Mouse (Mus musculus): ENCODE data around the gene Hdgfl3. TPM values are rescaled to one million over a fixed set of nuclear protein-coding genes. Genes with fewer than 3 reads are reported as not detected.
A peak's percentile ranks its signal among the peaks of the same experiment; 100 is the strongest.

Gene Hdgfl3
- polyA plus RNA-seq, 1 experiment from 2014 or later = 54.4 TPM

DNA sequence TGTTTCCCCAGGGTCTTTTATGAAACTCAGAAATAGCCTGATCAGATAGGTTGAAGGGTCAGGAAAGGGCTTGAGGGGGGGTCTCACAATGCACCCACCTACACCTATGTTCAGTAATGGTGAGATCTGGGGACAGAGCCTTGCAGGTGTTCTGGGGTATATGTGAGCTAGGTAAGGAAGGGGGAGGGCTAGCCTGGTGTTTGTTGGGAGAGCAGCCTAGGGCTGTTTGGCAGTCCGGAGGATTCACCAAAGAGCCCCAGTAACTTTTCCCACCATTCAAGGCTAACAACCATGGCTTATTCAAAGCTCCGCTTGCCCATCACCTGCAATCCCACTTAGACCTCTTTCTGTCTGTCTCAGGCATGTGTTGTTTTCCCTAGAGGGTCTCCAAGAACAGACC is 72.8 kb downstream of the Hdgfl3 start:
- Histone ChIP-seq H3K36me3 (ENCODE audit: control insufficient read depth, insufficient read depth) (no peaks in the 10 kb centered on the region), H3K9ac (replicated peaks; ENCODE audit: low read depth, low read length) (no peak overlapping the region), H3K9me3 (ENCODE audit: control insufficient read depth, low read length) (no peaks in the 10 kb centered on the region), H3K27me3 (replicated peaks; ENCODE audit: control insufficient read depth, insufficient read depth, low read length) (peaks cover 3% of the 10 kb centered on the region; the same call in 1 of the 2 replicates), H3K4me3 (replicated peaks; ENCODE audit: low read length) (no peak overlapping the region), H3K4me2 (ENCODE audit: low read length) (no peak overlapping the region), H3K27ac (ENCODE audit: low read length) (no peak overlapping the region), H3K4me1 (replicated peaks; ENCODE audit: control insufficient read depth, insufficient read depth, low read length) (peaks cover 12% of the 10 kb centered on the region)
- ATAC-seq = no peak
- WGBS = 81% methylated on average over 2 of the region's 2 CpGs

DNA sequence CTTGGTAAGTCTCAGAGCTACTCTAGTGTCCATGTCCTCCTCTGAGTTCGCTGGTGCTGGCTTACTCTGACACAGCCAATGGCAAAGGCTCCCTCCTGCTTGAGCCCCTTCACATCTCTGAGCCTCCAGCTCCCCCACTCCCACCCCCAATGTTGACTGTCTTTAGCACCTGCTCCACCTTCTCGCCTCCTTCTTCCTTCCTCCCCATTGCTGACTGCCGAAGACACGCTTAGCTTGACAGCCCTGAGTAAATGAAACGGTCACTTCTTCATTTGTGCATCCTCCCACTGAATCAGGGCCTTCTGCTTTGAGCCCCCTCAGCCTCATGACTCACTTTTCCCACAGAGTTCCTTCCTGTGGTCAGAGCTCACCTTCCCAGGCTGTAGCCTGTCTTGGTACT is 73.3 kb downstream of the Hdgfl3 start:
- Histone ChIP-seq H3K36me3 (ENCODE audit: control insufficient read depth, insufficient read depth) (no peaks in the 10 kb centered on the region), H3K9ac (replicated peaks; ENCODE audit: low read depth, low read length) (no peak overlapping the region), H3K4me2 (ENCODE audit: low read length) (no peak overlapping the region), H3K4me1 (replicated peaks; ENCODE audit: control insufficient read depth, insufficient read depth, low read length) (peaks cover 12% of the 10 kb centered on the region), H3K9me3 (ENCODE audit: control insufficient read depth, low read length) (no peaks in the 10 kb centered on the region), H3K27me3 (replicated peaks; ENCODE audit: control insufficient read depth, insufficient read depth, low read length) (peaks cover 3% of the 10 kb centered on the region; the same call in 1 of the 2 replicates), H3K27ac (ENCODE audit: low read length) (no peak overlapping the region), H3K4me3 (replicated peaks; ENCODE audit: low read length) (no peak overlapping the region)
- ATAC-seq = no peak
- WGBS = 76% methylated on average over 5 of the region's 5 CpGs

DNA sequence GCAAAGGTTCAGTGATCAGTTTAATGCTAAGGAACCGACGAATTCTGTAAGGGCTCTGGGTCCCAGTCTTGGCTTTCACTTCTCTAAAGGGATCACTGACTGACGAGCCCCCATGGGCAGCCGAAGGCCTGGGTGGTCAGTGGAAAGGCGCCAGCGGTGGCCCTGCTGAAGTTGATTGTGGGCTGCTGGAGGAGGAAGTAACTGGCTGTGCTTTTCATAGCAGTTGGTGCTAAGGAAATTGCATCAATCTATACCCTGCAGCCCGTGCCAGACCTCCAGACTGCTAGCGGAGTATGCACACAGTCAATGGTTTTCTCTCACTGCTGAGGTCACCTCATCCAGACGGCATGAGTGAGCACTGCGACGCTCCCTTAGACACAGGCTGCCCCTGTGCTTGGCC is 74.2 kb downstream of the Hdgfl3 start:
- Histone ChIP-seq H3K9ac (replicated peaks; ENCODE audit: low read depth, low read length) (no peak overlapping the region), H3K9me3 (ENCODE audit: control insufficient read depth, low read length) (no peaks in the 10 kb centered on the region), H3K4me2 (ENCODE audit: low read length) (peak overlapping the region; percentile 87), H3K27ac (ENCODE audit: low read length) (no peak overlapping the region), H3K36me3 (ENCODE audit: control insufficient read depth, insufficient read depth) (no peaks in the 10 kb centered on the region), H3K4me1 (replicated peaks; ENCODE audit: control insufficient read depth, insufficient read depth, low read length) (peaks cover 12% of the 10 kb centered on the region), H3K4me3 (replicated peaks; ENCODE audit: low read length) (no peak overlapping the region; the same call in 1 of the 2 replicates), H3K27me3 (replicated peaks; ENCODE audit: control insufficient read depth, insufficient read depth, low read length) (peaks cover 3% of the 10 kb centered on the region; the same call in 1 of the 2 replicates)
- no peak; the same call in 1 of the 2 replicates for ATAC-seq
- 43% methylated on average over 11 of the region's 11 CpGs for WGBS

DNA sequence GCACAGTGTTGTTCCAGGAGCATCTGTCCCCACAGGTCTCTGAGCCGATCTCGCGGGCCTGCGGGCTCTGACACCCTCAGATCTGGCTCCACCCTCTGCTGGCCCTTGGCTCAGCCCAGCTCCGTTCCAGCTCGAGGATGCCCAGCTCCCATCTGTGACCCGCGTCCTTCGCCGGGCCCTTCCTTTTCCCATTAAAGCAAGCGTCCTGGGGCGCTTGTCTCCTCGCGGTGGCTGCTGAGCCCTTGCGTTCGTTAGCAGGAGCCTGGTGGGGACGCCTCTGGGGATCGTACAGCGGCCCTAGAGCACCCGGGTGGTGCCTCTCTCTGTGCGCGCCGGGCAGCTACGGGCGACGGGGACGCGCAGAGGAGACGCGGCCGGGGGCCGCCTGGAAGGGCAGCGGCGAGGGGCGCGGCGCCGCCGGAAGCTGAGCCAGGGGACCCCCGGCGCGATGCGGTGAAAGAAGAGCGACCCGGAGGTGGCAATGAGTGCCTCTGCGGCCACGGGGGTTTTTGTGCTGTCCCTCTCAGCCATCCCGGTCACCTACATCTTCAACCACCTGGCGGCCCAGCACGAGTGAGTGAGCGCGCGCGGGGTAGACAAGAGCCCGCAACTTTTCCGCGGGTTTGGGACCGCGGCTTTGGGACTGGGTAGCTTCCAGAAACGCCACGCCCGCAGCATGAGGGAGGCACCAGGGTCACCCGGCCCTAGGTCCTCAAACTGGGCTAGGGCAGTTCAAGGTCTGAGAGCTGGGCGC is 75.1 kb downstream of the Hdgfl3 start, which contains the start of gene Tm6sf1:
TSS of gene Tm6sf1 (plus strand) at position 34 of the 754 bp plus-strand sequence.
- Histone ChIP-seq H3K4me1 (replicated peaks; ENCODE audit: control insufficient read depth, insufficient read depth, low read length) (peaks cover 16% of the 10 kb centered on the region), H3K9me3 (ENCODE audit: control insufficient read depth, low read length) (no peaks in the 10 kb centered on the region), H3K27me3 (replicated peaks; ENCODE audit: control insufficient read depth, insufficient read depth, low read length) (peaks cover 3% of the 10 kb centered on the region; the same call in 1 of the 2 replicates), H3K27ac (ENCODE audit: low read length) (no peak within 1 kb of the TSS), H3K4me2 (ENCODE audit: low read length) (peak within 1 kb of the TSS; percentile 87), H3K36me3 (ENCODE audit: control insufficient read depth, insufficient read depth) (no peaks in the 10 kb centered on the region), H3K9ac (replicated peaks; ENCODE audit: low read depth, low read length) (peak within 1 kb of the TSS; percentile 73), H3K4me3 (replicated peaks; ENCODE audit: low read length) (peak within 1 kb of the TSS; percentile 62)
- ATAC-seq = peak; percentile 72
- WGBS = under 1% methylated on average over 64 of the region's 64 CpGs

DNA sequence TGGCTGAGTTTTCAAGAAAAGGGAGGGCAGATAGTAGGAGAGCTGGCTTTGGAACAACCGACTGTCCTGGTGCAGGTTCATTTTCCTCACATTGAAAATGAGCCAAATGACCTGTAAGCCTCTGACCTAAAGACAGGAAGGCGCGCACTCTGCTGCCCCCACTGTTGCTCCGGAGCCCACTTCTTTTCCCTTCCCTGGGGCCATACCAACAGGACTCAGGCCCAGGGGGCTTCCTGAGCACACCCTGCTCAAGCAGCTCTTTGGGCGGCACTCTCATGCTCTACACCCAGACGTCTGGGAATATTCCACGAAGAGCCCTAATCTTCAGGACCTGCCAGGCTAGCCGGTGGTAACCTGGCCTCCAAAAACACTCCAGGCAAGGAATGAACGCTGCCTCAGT is 76.0 kb downstream of the Hdgfl3 start:
- 9% methylated on average over 9 of the region's 9 CpGs for WGBS
- no peak for ATAC-seq

DNA sequence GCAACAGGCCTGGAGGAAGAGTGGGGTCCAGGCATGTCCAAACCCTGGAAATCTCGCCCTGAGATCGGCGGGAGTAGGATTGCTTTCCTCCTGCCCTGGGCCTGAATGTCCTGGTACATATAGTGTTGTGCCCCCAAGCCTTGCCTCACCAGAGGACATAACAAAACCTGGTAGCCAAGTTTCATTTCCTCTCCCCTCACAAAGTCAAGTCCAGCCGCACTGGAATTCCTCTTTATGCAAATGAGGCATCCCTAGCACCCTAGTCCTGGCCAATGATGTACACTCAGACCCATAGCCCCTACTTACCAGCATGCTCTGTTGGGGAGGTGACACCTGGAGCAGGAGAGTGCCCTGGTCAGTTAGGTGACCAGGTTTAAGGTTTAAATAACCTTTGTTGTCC is 78.1 kb downstream of the Hdgfl3 start:
- WGBS = 75% methylated on average over 4 of the region's 4 CpGs
- Histone ChIP-seq H3K9me3 (ENCODE audit: control insufficient read depth, low read length) (no peaks in the 10 kb centered on the region), H3K4me3 (replicated peaks; ENCODE audit: low read length) (no peak overlapping the region), H3K4me1 (replicated peaks; ENCODE audit: control insufficient read depth, insufficient read depth, low read length) (peaks cover 16% of the 10 kb centered on the region), H3K36me3 (ENCODE audit: control insufficient read depth, insufficient read depth) (no peaks in the 10 kb centered on the region), H3K4me2 (ENCODE audit: low read length) (no peak overlapping the region), H3K9ac (replicated peaks; ENCODE audit: low read depth, low read length) (no peak overlapping the region), H3K27ac (ENCODE audit: low read length) (no peak overlapping the region), H3K27me3 (replicated peaks; ENCODE audit: control insufficient read depth, insufficient read depth, low read length) (peaks cover 3% of the 10 kb centered on the region; the same call in 1 of the 2 replicates)
- ATAC-seq = no peak

More for the DNA sequence above, 76.0 kb downstream of the Hdgfl3 start:
- H3K4me3 ChIP-seq (replicated peaks; ENCODE audit: low read length) = peak overlapping the region; percentile 62; the same call in 1 of the 2 replicates
- H3K9me3 ChIP-seq (ENCODE audit: control insufficient read depth, low read length) = no peaks in the 10 kb centered on the region
- peaks cover 3% of the 10 kb centered on the region; the same call in 1 of the 2 replicates for H3K27me3 ChIP-seq (replicated peaks; ENCODE audit: control insufficient read depth, insufficient read depth, low read length)
- H3K36me3 ChIP-seq (ENCODE audit: control insufficient read depth, insufficient read depth) = no peaks in the 10 kb centered on the region
- H3K27ac ChIP-seq (ENCODE audit: low read length) = no peak overlapping the region
- H3K4me2 ChIP-seq (ENCODE audit: low read length) = peak overlapping the region; percentile 87
- peaks cover 16% of the 10 kb centered on the region for H3K4me1 ChIP-seq (replicated peaks; ENCODE audit: control insufficient read depth, insufficient read depth, low read length)
- H3K9ac ChIP-seq (replicated peaks; ENCODE audit: low read depth, low read length) = no peak overlapping the region

DNA sequence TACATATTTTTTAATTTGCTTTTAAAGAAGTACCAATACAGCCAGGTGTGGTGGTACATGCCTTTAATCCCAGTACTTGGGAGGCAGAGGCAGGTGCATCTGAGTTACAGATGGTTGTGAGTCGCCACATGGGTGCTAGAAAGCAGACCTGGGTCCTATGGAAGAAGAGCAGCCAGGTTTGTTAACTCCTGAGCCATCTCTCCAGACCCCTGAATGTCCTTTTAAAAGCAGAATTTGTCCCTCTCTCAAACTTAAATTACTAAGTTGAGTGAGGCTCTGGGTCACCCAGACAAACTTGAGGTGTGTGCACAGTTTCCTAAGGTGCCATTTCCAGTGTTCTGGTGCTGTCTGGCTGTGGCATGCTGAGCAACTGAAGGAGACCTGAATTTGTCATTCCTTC is 78.6 kb downstream of the Hdgfl3 start, which contains the start of gene Gm10160:
TSS of gene Gm10160 (minus strand) at position 101 of the 400 bp plus-strand sequence.
- no peaks in the 10 kb centered on the region for H3K36me3 ChIP-seq (ENCODE audit: control insufficient read depth, insufficient read depth)
- WGBS = 82% methylated on average over 1 of the region's 1 CpGs
- no peak within 1 kb of the TSS for H3K27ac ChIP-seq (ENCODE audit: low read length)
- no peak for ATAC-seq
- H3K27me3 ChIP-seq (replicated peaks; ENCODE audit: control insufficient read depth, insufficient read depth, low read length) = peaks cover 3% of the 10 kb centered on the region; the same call in 1 of the 2 replicates
- H3K4me1 ChIP-seq (replicated peaks; ENCODE audit: control insufficient read depth, insufficient read depth, low read length) = peaks cover 16% of the 10 kb centered on the region
- H3K9ac ChIP-seq (replicated peaks; ENCODE audit: low read depth, low read length) = no peak within 1 kb of the TSS
- H3K9me3 ChIP-seq (ENCODE audit: control insufficient read depth, low read length) = no peaks in the 10 kb centered on the region
- no peak within 1 kb of the TSS for H3K4me2 ChIP-seq (ENCODE audit: low read length)
- no peak within 1 kb of the TSS for H3K4me3 ChIP-seq (replicated peaks; ENCODE audit: low read length)

DNA sequence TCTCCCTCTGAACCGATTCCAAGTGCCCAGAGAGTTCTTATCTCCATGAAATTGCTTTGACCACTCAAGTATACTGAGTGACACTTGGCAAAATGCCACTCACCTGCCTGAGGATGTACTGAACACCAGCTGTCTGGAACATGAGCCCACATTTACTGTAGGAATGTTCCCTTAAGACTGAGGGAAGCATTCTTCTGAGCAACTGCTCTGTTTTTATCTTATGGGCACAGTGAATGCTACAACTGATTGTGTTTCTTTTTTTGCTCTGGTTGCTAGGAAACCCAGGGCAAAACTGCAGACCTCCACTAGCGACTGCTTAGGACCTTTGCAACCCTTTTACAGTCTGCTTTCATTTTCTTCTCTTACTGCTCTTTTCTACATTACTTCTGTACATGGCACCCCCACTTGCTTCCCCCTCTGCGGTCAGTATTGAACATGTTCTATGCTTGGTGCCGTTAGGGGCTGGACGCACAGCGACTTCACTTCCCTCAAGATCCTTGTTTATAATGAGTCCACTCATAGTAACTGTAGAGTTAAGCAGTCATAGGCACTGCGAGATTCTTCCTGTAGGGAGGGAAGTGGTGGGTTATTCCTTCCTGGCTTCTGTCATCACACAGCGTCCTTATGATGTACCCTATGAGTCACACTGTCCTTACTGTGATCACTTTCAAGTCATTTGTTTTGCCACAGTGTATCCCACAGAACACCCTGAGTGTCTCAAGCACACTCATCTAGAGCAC is 79.5 kb downstream of the Hdgfl3 start:
- Histone ChIP-seq H3K4me2 (ENCODE audit: low read length) (no peak overlapping the region), H3K27ac (ENCODE audit: low read length) (no peak overlapping the region), H3K4me1 (replicated peaks; ENCODE audit: control insufficient read depth, insufficient read depth, low read length) (peaks cover 9% of the 10 kb centered on the region), H3K9ac (replicated peaks; ENCODE audit: low read depth, low read length) (no peak overlapping the region), H3K4me3 (replicated peaks; ENCODE audit: low read length) (no peak overlapping the region), H3K9me3 (ENCODE audit: control insufficient read depth, low read length) (no peaks in the 10 kb centered on the region), H3K36me3 (ENCODE audit: control insufficient read depth, insufficient read depth) (no peaks in the 10 kb centered on the region), H3K27me3 (replicated peaks; ENCODE audit: control insufficient read depth, insufficient read depth, low read length) (no peaks in the 10 kb centered on the region; the same call in 1 of the 2 replicates)
- WGBS = 54% methylated on average over 8 of the region's 8 CpGs
- no peak for ATAC-seq

DNA sequence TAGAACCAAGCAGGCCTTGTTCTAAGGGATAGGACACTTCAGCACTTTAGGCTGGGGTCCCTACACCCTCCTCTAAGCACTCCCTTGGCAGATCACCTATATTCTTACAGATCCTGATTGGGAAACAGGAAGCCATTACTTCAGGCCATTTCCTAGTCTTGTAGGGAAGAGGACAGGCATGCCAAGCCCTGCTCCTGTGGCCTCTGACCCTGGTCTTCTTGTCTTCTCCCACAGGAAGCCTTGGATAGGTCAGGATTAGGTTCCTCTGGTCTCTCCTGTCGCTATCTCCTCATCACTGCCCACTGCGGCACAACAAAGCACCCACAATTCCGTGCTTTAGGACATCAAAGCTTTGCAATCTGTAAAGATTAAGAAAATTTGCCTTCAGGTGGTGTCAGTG is 82.6 kb downstream of the Hdgfl3 start:
- ATAC-seq = no peak
- peaks cover 8% of the 10 kb centered on the region; the same call in 1 of the 2 replicates for H3K4me1 ChIP-seq (replicated peaks; ENCODE audit: control insufficient read depth, insufficient read depth, low read length)
- H3K36me3 ChIP-seq (ENCODE audit: control insufficient read depth, insufficient read depth) = no peaks in the 10 kb centered on the region
- WGBS = 84% methylated on average over 3 of the region's 3 CpGs
- no peak overlapping the region for H3K27ac ChIP-seq (ENCODE audit: low read length)
- H3K9ac ChIP-seq (replicated peaks; ENCODE audit: low read depth, low read length) = no peak overlapping the region
- no peak overlapping the region for H3K4me3 ChIP-seq (replicated peaks; ENCODE audit: low read length)
- H3K4me2 ChIP-seq (ENCODE audit: low read length) = no peak overlapping the region
- H3K27me3 ChIP-seq (replicated peaks; ENCODE audit: control insufficient read depth, insufficient read depth, low read length) = no peaks in the 10 kb centered on the region
- no peaks in the 10 kb centered on the region for H3K9me3 ChIP-seq (ENCODE audit: control insufficient read depth, low read length)

Measured in forebrain, embryonic 16.5 days (tissue).